Mouse (Mus musculus) kidney, adult 2 months (tissue): ENCODE results near the gene Spred2. TPM values are rescaled to one million over a fixed set of nuclear protein-coding genes. Genes with fewer than 3 reads are reported as not detected.

ENCODE experiments used
- DNase-seq: peaks from one replicate; pipeline ENCODE4 v3.0.0; 2021
- H3K27ac ChIP-seq: fragments of 200-500 bp; 2 replicates; pipeline ENCODE4 v1.5.1; 2012; ENCODE audit warnings: low read depth, low read length, control low read depth, inconsistent platforms; ENCODE audit not compliant: insufficient read depth
- H3K27me3 ChIP-seq: fragments of 200-500 bp; replicated peaks from 2 replicates; pipeline ENCODE4 v1.6.1; 2012; ENCODE audit warnings: mild to moderate bottlenecking, moderate library complexity, low read length, inconsistent platforms; ENCODE audit not compliant: control insufficient read depth, insufficient read depth
- H3K36me3 ChIP-seq: fragments of 200-500 bp; 2 replicates; pipeline ENCODE4 v1.6.1; 2012; ENCODE audit warnings: mild to moderate bottlenecking, moderate library complexity, low read length, inconsistent platforms; ENCODE audit not compliant: control insufficient read depth, insufficient read depth
- H3K4me1 ChIP-seq: fragments of 200-500 bp; 2 replicates; pipeline ENCODE4 v1.6.1; 2011; ENCODE audit warnings: low read length; ENCODE audit not compliant: control insufficient read depth, insufficient read depth
- H3K4me3 ChIP-seq: fragments of 200-500 bp; 2 replicates; pipeline ENCODE4 v1.5.1; 2011; ENCODE audit warnings: mild to moderate bottlenecking, low read depth, low read length, control low read depth; ENCODE audit not compliant: insufficient read depth
- CTCF ChIP-seq: fragments of 200-500 bp; conservative IDR thresholded peaks from 2 replicates; pipeline ENCODE4 v1.5.1; 2011; ENCODE audit warnings: low read depth, mild to moderate bottlenecking, control low read depth, low read length, moderate library complexity, mixed read lengths; ENCODE audit not compliant: insufficient read depth, insufficient read length
- POLR2A ChIP-seq: fragments of 200-500 bp; IDR thresholded peaks from one replicate; pipeline ENCODE4 v1.6.1; 2011; ENCODE audit warnings: low read depth, low read length, control low read depth
- WGBS: fragments of 180-500 bp; shearing (Covaris S2); methylation state at CpG from one replicate; pipeline ENCODE4 v1.1.7; 2018; 5-methylcytosine and 5-hydroxymethylcytosine counted together
- polyA plus RNA-seq: library from polyadenylated mRNA; depleted of rRNA; stranded (reverse); fragments of >200 nt; gene quantifications from 2 replicates; pipeline ENCODE4 v1.2.3, GENCODE M21; 2012

The Spred2 gene
- polyA plus RNA-seq, 1 experiment, result 21.2 TPM

DNA sequence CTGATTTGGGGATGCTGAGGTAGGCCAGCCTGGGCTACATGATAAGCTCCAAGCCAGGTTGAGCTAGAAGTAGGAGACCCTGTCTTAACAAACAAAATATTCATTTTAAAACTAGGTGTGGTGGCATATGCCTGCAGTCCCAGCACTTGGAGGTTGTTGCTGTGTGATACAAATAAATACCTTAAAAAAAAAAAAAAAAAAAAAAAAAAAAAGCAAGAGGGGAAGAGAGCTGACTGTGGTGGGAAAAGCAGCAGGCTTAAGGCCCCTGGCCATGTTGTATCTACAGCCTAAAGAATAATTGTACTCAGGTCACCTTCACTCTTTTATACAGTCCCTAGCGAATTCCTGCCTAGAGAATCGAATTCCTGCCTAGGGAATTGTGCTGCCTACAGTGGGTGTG is 94.7 kb downstream of the Spred2 start:
- H3K27ac ChIP-seq, result no peak overlapping the region
- no peaks in the 10 kb centered on the region for H3K4me1 ChIP-seq
- TF ChIP-seq POLR2A (no peak), CTCF (no peak)
- DNase-seq, result no peak
- H3K4me3 ChIP-seq, result no peak overlapping the region
- no peaks in the 10 kb centered on the region for H3K27me3 ChIP-seq
- no peaks in the 10 kb centered on the region; the same call in 1 of the 2 replicates for H3K36me3 ChIP-seq
- WGBS, result 96% methylated on average over 2 of the region's 2 CpGs

DNA sequence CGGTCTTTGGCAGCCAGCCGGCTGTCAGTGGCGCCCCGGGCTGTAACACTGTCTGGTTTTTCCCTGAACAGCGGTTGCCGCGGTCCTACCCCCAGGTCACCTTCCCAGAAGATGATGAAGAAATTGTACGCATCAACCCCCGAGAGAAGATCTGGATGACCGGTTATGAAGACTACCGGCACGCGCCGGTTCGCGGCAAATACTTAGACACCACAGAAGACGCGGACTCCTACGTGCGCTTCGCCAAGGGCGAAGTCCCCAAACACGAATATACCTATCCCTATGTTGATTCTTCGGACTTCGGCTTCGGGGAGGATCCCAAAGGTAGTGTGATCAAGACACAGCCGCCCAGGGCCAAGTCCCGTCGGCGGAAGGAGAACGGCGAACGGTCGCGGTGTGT is 96.5 kb downstream of the Spred2 start:
- no peak for TF ChIP-seq CTCF
- no peak for TF ChIP-seq POLR2A
- WGBS, result 99% methylated on average over 35 of the region's 35 CpGs
- Histone ChIP-seq H3K27ac (no peak overlapping the region), H3K4me3 (no peak overlapping the region), H3K27me3 (no peaks in the 10 kb centered on the region), H3K36me3 (no peaks in the 10 kb centered on the region; the same call in 1 of the 2 replicates), H3K4me1 (no peaks in the 10 kb centered on the region)
- no peak for DNase-seq

DNA sequence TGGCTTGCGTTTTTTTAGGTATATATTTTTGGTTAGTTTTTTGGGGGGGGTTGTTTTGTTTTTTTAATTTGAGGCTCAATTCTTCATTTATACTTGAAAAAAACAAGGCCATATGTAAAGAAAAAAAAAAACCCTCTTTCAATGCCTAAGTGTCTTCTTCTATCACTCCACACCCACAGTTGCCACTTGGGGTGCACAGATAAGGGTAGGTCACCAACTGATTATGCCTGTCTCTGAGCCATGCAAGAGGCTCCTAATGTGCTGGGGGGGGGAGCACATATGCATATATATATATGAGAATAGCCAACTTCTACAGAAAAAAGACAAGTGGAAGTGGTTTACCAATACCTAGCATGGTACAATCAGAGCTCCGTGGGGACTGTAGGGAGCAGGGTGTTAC is 98.3 kb downstream of the Spred2 start:
- no peak for DNase-seq
- WGBS, result 86% methylated on average over 2 of the region's 2 CpGs
- Histone ChIP-seq H3K4me1 (no peaks in the 10 kb centered on the region), H3K27ac (no peak overlapping the region), H3K27me3 (no peaks in the 10 kb centered on the region), H3K36me3 (no peaks in the 10 kb centered on the region; the same call in 1 of the 2 replicates), H3K4me3 (no peak overlapping the region)
- TF ChIP-seq CTCF, result no peak
- TF ChIP-seq POLR2A, result no peak

DNA sequence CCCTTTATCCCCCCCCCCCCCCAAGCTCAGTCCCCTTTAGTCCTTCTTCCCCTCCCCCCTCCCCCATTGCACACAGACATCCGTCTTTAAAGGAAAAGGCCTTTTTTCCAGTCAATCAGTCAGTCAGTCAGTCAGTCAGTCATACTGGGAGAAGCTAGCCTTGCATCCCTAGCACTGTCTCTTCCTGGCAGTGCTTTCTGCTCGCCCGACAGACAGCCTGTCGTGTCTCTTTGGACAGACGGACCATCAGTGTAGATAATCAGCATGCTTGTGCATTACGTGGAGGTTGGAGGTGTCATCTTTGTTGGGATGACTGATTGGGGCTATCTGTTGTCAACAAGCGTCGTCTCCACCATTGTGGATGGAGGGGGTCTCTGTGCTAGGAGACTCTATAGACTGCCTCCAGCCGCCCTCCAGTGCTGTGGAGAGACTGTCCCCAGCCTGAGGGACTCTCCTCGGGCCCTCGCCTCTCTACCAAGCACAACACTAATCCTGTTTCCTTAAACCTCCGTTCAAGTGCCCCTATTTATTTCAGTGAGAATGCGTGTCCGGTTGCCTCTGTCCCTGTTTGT is 98.8 kb downstream of the Spred2 start:
- whole genome bisulfite sequencing, result 94% methylated on average over 14 of the region's 14 CpGs
- H3K36me3 ChIP-seq, result no peaks in the 10 kb centered on the region; the same call in 1 of the 2 replicates

DNA sequence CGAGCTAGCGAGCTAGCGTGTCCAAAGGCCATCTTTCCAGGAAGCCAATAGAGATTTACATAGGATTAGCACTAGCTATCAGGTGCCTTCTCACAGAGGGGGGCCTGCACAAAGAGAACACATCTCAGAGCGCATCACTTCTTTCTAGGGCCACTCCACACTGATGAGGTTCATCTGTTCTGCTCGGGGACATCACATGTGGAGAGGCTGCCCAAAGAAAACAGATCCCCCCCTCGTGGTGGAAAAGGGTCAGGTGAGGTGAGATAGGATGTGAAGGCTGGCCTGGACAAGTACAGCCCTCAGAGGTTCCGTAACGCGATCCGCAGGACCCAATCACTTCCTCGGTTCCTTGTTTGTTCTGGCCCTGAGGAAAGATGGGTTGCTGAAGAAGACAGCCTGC is 101.7 kb downstream of the Spred2 start:
- Histone ChIP-seq H3K4me1 (no peaks in the 10 kb centered on the region; the same call in 1 of the 2 replicates), H3K36me3 (no peaks in the 10 kb centered on the region; the same call in 1 of the 2 replicates), H3K27me3 (no peaks in the 10 kb centered on the region), H3K27ac (no peak overlapping the region), H3K4me3 (no peak overlapping the region)
- peak; percentile 48 for DNase-seq
- 46% methylated on average over 11 of the region's 11 CpGs for WGBS
- TF ChIP-seq CTCF (0 out of 2 replicates have a peak, but pooled peaks have one; percentile 14), POLR2A (no peak)

More for the DNA sequence above, 98.8 kb downstream of the Spred2 start:
- TF ChIP-seq CTCF (no peak), POLR2A (no peak)
- no peak for DNase-seq
- Histone ChIP-seq H3K27me3 (no peaks in the 10 kb centered on the region), H3K4me3 (no peak overlapping the region), H3K4me1 (no peaks in the 10 kb centered on the region; the same call in 1 of the 2 replicates), H3K27ac (no peak overlapping the region)

DNA sequence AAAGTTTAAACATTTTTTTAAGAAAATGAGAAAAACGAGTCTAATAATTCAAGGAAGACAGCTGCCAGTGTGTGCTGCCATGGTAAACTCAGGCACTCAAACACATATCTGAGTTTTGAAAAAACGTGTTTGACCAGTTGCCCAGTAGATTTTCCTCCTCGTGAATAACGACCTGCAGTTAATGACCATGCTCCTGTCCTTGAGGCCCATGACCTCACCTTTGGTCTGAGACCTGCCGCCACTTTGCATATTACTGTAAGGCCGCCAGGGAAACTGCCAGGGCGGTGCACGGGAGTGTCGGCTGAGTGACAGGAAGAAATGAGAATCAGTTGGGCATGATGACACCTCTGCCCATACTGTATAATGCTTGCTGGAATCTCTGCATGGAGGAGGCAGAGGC is 103.5 kb downstream of the Spred2 start:
- no peak overlapping the region for H3K4me3 ChIP-seq
- no peak overlapping the region for H3K27ac ChIP-seq
- peak; percentile 56 for DNase-seq
- no peaks in the 10 kb centered on the region for H3K27me3 ChIP-seq
- no peaks in the 10 kb centered on the region; the same call in 1 of the 2 replicates for H3K4me1 ChIP-seq
- 31% methylated on average over 9 of the region's 9 CpGs for WGBS
- no peaks in the 10 kb centered on the region for H3K36me3 ChIP-seq
- TF ChIP-seq POLR2A (no peak), CTCF (no peak)

DNA sequence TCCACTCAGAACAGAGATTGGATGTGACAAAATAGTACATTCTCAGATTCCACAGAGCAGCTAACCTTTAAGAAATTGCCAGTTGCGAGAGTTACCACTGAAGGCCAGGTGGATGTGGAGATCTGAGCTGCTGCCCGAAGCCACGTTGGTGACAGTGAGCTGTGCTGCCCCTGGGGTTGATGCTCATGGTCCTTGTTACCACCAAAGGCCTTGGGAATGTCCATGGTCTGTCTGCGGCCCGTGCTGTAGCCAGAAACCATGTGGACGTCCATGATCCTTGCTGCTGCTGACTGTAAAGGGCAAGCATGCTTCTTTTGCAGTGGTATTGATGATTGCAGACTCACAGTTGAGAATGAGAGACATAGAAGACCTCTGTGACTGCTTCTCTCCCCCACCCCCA is 104.2 kb downstream of the Spred2 start:
- WGBS, result 89% methylated on average over 6 of the region's 6 CpGs
- Histone ChIP-seq H3K4me1 (no peaks in the 10 kb centered on the region; the same call in 1 of the 2 replicates), H3K27me3 (no peaks in the 10 kb centered on the region), H3K36me3 (no peaks in the 10 kb centered on the region), H3K4me3 (no peak overlapping the region), H3K27ac (no peak overlapping the region)
- DNase-seq, result no peak
- TF ChIP-seq POLR2A (no peak), CTCF (no peak)
